Mouse (Mus musculus) lung, postnatal 0 days (tissue): ENCODE data around the gene Cryba2.

Experiments
- CTCF ChIP-seq: IDR thresholded peaks from 2 replicates; pipeline ENCODE4 v1.5.1; 2016; ENCODE audit warnings: antibody characterized with exemption, mild to moderate bottlenecking
- EP300 ChIP-seq: IDR thresholded peaks from 2 replicates; pipeline ENCODE4 v1.6.1; 2016; ENCODE audit warnings: antibody characterized with exemption, mild to moderate bottlenecking, control low read depth

DNA sequence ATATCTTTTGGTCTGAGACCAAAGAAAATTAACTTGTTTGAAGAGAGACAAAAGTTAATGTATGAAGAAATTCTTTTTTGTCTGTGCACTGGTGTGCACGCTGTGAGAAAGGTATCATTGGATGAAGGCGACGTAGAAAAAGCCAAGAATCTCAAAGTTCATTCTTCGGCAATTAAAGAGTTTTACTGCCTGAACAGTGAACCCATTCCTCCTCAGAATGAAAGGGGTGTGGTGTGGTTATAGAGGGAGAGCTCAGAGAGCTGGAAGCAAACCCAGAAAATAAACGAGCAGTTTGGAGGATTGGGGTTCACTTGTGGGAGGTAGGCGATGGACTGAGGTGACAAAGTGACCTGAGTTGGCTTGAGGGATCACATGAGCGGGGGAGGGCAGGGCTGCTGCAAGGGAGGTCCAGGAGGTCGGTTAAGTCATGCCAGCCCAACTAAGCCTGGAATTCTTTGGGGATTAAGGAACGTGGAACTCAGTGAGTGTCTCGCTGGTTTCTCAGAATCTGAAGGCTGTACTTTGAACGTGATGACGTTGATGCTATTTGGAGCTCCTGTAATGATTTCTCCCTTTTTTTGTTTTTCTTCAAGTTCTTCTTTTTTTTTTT, 43.4 kb upstream of the Cryba2 start:
- TF ChIP-seq CTCF (no peak), EP300 (no peak)
